Mouse (Mus musculus): ENCODE measurements around the gene B3gnt4.

Gene B3gnt4

GRCm38 (mm10) chr5:123525281-123525680 lies 15.0 kb downstream of the B3gnt4 start, which contains the start of gene Gm49027:
Gene Gm49027 (minus strand): TSS chr5:123525488.
- in situ Hi-C loops (cut with MboI; ENCODE audit: unreplicated experiment in 2 of 2): no loop called here

- in situ Hi-C loops (cut with MboI; ENCODE audit: unreplicated experiment in 2 of 2): no loop called here
Observed at GRCm38 (mm10) chr5:123525916-123526495, 15.7 kb downstream of the B3gnt4 start.

GRCm38 (mm10) chr5:123528641-123529040 lies 18.4 kb downstream of the B3gnt4 start:
- in situ Hi-C loops (cut with MboI; ENCODE audit: unreplicated experiment in 2 of 2): no loop called here

DNA sequence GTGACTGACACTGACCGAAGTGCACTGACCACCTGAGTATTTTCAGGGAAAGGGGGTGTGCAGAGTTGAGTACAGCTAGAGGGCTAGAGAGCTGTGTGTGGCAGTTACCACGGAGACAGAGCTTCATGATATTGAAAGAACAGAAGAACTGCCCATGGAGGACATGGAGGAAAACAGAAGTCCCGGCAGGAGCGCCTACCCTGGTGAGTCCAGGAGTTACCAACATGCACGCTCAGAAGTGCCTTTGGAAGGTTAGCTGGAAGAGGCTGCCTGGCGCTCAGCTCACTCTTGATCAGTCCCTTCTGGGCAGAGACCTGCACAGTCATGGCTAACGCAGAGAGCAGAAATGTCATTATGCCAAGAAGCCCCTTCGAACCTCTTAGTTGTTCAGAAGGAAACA lies 19.8 kb downstream of the B3gnt4 start:
- in situ Hi-C loops (cut with MboI; ENCODE audit: unreplicated experiment in 2 of 2): no loop called here

DNA sequence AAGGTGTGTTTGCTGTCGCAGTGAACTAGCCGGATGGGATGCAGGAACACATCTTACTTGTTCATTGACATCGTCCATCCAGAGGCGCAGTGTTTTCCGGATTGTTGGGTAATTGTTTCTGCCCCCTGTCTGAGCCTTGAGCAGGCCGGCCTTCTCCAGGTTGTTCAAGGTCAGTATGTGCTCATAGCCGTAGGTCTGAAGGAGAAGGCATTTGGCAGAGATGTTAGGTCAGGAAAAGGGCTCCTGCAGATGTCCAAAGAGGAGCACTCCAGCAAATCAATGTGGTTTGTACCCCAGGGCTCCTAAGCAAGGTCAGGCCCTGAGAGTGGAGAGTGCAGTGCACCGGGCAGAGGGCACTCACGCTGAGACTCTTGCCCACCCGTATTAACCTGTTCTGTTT lies 23.5 kb downstream of the B3gnt4 start:
- in situ Hi-C loops (cut with MboI; ENCODE audit: unreplicated experiment in 2 of 2): no loop called here

GRCm38 (mm10) chr5:123555693-123556092 lies 45.4 kb downstream of the B3gnt4 start:
- in situ Hi-C loops (cut with MboI; ENCODE audit: unreplicated experiment in 2 of 2): no loop called here

GRCm38 (mm10) chr5:123556451-123556850 lies 46.2 kb downstream of the B3gnt4 start:
- in situ Hi-C loops (cut with MboI; ENCODE audit: unreplicated experiment in 2 of 2): no loop called here

- in situ Hi-C loops (cut with MboI; ENCODE audit: unreplicated experiment in 2 of 2): no loop called here
Observed at GRCm38 (mm10) chr5:123559588-123559987, 49.3 kb downstream of the B3gnt4 start.

DNA sequence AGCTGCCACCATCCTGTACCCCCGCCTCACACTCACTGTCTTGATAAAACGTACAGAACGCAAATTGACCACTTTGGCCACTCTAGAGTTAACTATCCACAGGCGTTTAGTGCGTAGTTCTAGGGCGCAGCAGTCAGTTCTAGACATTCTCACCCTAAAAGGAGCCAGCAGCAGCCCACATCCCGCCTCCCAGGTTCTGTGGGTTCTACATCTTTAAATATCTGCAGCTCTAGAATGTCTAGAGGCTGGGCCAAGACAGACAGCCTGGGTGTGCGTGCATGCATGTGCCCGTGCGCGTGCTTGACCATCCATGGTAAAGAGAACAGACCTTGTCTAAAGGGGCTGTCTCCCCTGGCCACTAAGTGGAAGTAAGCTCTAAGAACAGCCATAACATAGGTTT lies 50.9 kb downstream of the B3gnt4 start:
- in situ Hi-C loops (cut with MboI; ENCODE audit: unreplicated experiment in 2 of 2): no loop called here
